Mouse (Mus musculus) frontal cortex, adult 2 months (tissue): ENCODE results near the gene Gpc6. TPM values are rescaled to one million over a fixed set of nuclear protein-coding genes. Genes with fewer than 3 reads are reported as not detected.

Source experiments
- DNase-seq, 2 experiments: peaks; one replicate each; pipeline ENCODE4 v3.0.0; 2022; ENCODE audit warnings: low spot score in 1 of 2; ENCODE audit errors: extremely low spot score in 1 of 2
- polyA plus RNA-seq: library from polyadenylated mRNA; depleted of rRNA; stranded (reverse); fragments of >200 nt; gene quantifications from 2 replicates; pipeline ENCODE4 v1.2.3, GENCODE M21; 2012

Gene Gpc6
- polyA plus RNA-seq, 1 experiment: 4.3 TPM

DNA sequence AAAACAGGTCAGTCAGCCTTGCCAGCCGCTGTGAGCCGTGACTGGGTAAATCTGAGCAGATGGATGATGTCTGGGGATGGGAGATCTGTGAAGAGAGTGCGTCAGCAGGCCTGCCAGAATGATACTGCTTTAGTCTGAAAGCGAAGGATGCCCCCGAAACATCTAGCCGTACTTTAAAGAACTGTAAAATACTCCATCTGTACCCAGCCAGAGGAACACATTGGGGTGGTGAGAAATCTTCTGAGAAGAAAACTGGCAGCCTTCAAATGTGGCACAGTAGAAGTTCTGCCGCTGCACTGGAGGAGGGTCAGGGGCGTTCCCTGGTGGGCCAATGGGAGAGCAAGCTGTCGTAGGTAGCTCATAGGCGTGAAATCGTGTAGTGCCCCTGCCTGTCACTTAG lies 1033.3 kb downstream of the Gpc6 start:
- peak; percentile 89 to 90 for DNase-seq

- DNase-seq: peak in 1 of 2 experiments; percentile 17
Observed at GRCm38 (mm10) chr14:117961267-117961666, 1036.2 kb downstream of the Gpc6 start.

- no peak for DNase-seq
Observed at GRCm38 (mm10) chr14:117961844-117962243, 1036.7 kb downstream of the Gpc6 start.

- DNase-seq: peak in 1 of 2 experiments; percentile 38
Observed at GRCm38 (mm10) chr14:117962453-117962852, 1037.3 kb downstream of the Gpc6 start.

- no peak for DNase-seq
Observed at GRCm38 (mm10) chr14:117972576-117972975, 1047.5 kb downstream of the Gpc6 start.

GRCm38 (mm10) chr14:117981532-117981931 lies 1056.4 kb downstream of the Gpc6 start:
- peak in 1 of 2 experiments; percentile 75 for DNase-seq

DNA sequence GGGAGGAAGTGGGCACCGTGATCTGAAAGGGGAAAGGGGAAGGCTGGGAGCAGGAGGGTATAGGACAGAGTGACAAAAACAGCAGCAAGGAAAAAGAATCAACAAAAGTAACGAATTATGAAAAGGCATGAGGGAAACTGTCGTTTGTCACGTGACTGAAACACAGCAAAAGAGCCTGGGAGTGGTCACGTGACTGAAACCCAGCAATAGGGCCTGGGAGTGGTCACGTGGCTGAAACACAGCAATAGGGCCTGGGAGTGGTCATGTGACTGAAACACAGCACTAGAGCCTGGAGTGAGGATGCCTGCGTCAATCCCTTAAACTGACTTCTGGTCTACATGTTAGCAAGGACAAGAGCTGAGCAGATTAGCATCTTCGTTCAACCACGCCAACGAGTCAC lies 1063.3 kb downstream of the Gpc6 start:
- no peak for DNase-seq

DNA sequence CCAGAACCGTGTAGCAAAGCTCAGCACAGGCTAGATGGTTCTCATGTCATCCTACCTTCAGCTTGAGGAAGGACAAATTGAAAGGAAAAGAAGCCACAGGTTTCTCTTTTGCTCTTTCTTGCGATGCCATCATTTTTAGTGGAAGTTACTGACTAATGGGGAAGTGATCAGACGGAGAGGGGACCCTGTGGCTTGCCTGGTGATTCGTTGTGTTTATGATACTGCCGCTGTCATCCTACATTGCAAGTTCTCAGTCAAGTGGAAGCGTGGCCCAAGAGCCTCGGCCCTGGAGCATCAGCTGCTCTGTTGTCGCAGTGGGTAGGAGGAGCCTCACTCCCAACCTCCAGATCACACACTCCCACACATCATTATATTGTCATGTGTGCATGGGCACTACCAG lies 1065.1 kb downstream of the Gpc6 start:
- DNase-seq: no peak

DNA sequence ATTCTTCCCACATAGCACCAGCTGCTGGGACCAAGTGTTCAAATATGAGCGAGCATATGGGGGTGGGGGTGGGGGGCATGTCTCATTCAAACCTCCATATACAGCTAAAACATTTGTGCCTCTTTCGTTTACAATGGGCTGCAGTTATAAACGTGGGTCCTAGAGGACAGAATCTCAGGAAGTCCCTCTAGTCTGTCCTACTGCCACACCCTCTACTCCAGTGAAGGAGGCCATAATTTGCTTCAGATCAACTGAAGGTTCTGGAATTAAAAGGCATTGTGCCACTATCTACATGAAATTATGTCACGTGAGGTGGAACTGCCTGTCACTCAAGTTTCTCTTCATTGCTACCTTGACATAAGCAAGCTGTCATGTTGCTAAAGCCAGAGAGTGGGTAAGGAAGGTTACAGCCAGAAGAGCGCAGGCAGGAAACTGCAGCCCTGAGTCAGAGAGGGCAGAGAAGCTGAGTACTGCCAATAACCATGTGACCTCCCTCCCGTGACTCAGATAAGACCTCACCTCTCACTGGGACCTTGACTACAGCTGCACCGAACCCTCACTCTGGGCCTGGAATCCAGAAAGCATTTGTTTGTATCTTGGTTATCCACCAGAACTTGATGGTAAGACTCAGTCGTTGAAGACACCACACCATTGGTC lies 1067.6 kb downstream of the Gpc6 start:
- DNase-seq: no peak

DNA sequence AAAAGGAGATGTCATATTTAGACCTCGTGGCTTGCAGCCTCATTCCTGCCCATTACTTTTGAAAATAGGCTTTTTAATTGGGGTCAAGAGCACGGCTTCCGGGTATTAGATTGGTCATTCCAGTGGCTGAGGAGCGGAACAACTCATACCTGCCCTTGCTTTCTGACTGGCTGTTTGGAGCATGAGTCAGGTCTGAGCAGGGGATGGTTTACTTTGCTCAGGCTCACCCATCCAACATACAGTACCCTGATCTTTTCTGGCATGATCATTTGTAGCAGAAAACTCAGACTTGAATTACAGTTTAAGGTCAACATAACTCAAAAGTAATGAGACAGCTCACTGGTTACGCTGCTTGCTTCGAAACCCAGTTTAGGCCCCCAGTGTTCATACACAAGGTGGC lies 1068.7 kb downstream of the Gpc6 start:
- no peak for DNase-seq

DNA sequence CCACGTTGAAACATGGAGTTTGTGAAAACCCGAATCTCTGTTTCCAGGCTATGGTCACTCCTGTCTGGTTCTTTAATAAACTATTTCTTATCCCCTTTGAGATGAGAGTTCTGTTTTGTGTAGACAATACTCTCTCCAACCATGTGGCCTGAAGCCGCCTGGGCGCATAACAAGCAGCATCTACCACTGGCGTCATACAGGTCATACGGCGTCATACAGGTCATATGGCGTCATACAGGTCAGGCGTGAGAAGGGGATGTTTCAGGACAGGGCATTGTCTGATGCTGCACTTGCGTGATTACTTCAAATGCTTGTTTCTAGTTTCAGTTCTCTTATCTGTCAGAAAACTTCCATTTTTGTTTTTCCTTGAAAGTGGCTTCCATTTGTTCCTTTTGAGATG lies 1079.3 kb downstream of the Gpc6 start:
- no peak for DNase-seq

DNA sequence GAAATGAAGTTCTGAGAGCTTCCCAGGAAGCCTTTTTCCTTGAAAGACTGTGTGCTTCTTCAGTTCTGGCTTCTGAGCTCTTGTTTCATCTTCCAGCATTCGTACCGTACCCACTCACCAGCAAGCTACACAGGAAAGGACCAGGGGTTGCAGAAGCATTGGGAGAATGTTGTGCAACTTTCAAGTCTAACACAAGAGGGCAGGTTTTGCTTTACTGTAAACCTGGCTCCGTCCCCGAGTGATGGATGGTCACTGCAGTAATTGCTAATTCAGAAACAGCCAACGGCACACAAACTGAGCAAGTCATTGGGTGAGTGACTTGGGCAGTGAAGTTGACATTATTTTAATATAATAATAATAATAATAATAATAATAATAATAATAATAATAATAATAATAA lies 1080.6 kb downstream of the Gpc6 start:
- peak; percentile 14 to 81 for DNase-seq

DNA sequence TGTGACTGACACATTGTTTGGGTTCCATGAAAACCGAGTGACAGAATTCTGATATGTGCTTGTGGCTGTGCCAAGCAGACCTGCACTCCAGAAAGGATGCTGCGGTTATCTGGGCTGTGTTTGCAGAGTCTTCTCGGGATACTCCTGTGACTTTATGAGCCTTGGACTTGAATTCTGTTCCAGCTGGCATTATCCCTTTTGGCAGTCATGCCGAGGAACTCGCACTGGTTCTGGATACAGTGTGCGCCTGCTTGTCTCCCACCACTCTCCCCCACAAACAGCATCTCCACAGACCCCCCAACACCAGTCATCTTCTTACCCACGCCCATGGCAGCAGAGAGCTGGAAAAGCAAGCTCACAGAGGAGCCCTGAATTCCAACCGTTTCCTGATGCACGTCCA lies 1084.4 kb downstream of the Gpc6 start:
- DNase-seq: no peak

DNA sequence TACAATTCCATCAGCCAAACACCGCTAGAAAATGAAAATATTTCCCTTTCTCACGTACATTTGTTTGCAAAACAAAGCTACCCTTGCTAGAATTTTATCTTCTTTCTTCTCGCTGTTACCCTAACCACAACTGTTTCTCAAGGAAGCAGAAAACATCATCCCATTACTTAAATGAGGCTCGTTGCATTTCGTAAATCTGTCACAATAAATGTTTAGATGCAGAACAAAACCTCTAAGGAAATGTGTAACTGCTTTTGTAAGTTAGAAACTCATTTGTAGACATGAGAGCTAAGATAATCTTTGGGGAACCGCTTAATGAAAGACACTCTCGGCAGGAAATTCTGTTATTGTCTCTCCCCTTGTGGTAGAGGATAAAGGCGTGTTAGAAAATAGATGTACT lies 1088.1 kb downstream of the Gpc6 start:
- no peak for DNase-seq

- no peak for DNase-seq
Observed at GRCm38 (mm10) chr14:118019314-118019713, 1094.2 kb downstream of the Gpc6 start.

- no peak for DNase-seq
Observed at GRCm38 (mm10) chr14:118021867-118022543, 1096.9 kb downstream of the Gpc6 start.
